Mouse (Mus musculus): ENCODE data around the gene Gm42878.
"Not testable (repeated sequence)": the region's sequence is repeated elsewhere in the genome, so short reads cannot be mapped to it uniquely, and the experiment has no call there.

Gene Gm42878

DNA sequence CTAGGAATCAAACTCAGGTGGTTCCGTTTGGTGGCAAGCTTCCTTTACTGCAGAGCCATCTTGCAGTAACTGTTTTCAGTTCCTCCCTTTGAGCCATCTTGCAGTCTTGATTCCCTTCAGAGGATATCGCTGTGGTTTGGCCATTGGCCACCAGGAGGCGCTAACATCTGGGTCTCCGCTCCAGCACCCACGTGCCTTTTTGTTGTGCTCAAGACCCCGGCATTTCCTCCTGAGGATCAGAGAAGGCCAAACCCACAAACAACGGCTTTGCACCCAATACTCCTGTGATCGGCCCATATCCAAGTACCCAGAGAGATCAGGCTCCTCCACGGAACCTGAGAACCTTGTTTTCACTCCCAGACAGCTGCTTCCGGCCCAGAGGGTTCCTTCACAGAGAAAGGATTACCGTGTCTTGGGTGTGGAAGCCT, 19.2 kb upstream of the Gm42878 start:
- peak; percentile 84 to 86 for DNase-seq (ENCODE audit: low spot score in 2 of 2)

DNA sequence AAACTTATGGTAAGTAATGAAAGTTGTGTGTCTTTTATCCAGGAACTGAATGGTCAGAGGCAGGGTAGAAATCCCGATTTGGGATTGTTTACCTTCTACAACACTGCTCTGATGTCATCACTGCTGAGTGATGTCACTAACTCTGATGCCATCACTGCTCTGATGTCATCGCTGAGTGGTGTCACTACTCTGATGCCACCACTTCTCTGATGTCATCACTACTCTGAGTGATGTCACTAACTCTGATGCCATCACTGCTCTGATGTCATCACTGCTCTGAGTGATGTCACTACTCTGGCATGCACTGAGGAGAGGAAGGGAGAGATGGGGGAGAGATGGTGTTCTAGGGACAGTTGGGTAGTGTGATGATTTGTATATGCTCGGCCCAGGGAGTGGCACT, 17.2 kb upstream of the Gm42878 start:
- DNase-seq (ENCODE audit: low spot score in 2 of 2): no peak

DNA sequence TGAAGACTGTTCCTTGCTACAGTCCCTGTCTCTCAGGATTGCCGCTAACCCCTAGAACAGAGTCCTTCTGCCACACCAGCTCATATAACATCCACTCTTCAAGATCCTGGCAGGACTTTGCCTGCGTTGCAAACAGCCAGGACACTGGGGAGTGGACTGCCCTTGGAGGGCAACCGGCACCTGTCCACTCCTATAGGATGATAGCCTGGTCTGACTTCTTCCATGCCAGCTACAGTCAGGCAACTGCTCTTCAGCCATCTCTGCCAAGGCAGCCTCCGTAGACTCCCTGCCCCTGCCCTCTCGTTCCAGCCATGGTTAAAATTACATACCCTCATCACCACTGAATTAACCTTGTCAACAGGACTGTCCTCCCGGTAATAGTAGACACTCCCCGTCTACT, 3.9 kb upstream of the Gm42878 start:
- DNase-seq (ENCODE audit: low spot score in 2 of 2): no peak

- DNase-seq (ENCODE audit: low spot score in 2 of 2): no peak
These were observed 1.8 kb upstream of the Gm42878 start for GRCm38 (mm10) chr5:121547084-121547483.

GRCm38 (mm10) chr5:121546530-121546895, 1.2 kb upstream of the Gm42878 start:
- peak; percentile 39 to 41 for DNase-seq (ENCODE audit: low spot score in 2 of 2)

DNA sequence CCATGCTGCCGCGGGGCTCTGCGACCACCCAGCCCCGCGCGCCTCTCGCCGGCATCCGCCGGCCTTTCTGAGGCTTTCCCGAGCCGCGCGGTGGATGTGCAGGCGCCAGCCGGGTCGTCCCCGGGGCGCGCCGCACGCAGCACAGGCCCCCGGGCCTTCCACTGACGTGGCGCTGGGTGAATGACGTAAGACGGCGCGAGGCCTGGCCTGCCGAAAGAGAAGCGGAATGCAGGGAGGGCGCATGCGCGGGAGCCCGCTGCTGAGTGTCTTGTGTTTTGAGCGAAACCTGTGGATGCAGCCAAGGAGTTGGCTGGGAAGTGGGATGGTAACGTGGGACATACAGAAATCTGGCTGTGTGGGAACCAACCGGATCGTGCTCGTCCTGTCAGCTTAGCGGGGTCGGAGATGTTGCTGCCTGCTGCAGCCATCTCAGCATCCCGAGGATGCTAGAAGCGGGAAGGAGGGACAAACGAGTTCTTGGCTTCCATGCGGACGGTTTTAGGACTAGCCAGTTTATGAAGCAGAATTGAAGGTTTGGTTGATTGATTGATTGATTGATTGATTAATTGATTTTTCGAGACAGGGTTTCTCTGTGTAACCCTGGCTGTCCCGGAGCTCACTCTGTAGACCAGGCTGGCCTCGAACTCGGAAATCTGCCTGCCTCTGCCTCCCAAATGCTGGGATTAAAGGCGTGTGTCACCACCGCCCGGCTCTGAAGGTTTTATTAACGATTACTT, 679 bp upstream of the Gm42878 start, which contains the start of gene Mapkapk5:
Mapkapk5 (minus strand) TSS at position 113 of the 737 bp plus-strand sequence.
- DNase-seq (ENCODE audit: low spot score in 2 of 2): peak; percentile 96 to 98

DNA sequence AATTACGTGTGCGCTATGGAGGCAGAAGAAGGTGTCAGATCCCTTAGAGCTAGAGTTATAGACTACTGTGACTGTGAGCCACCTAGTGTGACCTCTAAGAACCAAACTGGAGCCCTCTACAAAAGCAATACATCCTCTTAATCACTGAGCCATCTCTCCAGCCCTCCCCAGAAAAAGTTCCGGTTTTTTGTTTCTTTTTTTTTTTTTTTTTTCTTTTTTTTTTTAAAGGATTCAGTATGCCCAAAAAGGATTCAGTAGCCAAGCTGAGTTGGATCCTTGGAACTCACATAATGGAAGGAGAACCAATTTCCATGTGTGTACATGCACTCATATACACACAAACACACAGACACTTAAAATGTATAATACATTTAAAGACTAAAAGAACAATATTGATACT, 1.9 kb downstream of the Gm42878 start:
- DNase-seq (ENCODE audit: low spot score in 2 of 2): no peak

DNA sequence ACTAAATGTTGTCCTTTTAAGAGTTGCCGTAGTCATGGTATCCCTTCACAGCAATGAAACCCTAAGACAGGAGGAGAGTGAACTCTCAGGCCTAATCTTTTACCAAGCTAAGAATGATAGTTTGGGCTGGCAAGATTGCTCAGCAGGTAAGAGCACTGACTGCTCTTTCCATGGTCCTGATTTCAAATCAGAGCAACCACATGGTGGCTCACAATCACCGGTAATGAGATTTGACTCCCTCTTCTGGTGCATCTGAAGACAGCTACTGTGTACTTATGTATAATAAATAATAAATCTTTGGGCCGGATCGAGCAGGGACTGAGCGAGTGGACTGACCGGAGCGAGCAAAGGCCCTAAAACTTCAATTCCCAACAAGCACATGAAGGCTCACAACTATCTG, 4.0 kb downstream of the Gm42878 start:
- DNase-seq (ENCODE audit: low spot score in 2 of 2): no peak

DNA sequence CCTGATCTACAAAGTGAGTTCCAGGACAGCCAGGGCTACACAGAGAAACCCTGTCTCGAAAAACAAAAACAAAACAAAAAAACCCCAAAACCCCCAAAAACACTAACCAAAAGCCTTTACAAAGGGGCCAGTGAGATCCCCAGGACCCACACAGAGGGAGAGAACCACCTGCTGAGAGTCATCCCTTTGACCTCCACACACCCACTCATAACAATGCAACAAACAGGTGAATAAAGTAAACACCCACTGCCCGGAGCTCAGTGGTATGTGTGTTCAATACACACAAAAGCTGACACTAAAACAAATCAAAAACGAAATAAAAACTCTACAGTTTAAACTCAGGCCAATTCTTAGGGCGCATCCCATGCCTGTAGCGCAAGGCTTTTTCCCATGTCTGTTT, 5.2 kb downstream of the Gm42878 start:
- no peak for DNase-seq (ENCODE audit: low spot score in 2 of 2)

DNA sequence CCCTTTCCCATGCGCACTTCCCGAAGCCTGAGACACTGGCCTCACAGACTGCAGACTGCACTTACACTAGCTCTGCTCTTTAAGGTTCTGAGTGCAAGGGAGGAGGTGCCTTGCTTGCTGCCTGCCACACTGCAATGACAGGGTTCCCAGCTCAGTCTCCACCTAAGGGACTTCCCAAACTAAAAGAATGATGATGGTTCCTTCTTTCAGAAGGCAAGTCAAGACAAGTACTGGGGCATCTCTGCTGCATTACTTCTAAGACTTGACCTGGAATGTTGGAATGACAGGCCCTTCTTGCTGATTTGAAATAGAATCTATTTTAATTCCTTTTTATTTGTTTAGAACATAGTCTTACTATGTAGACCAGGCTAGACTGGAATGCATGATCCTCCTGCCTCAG, 7.7 kb downstream of the Gm42878 start:
- no peak for DNase-seq (ENCODE audit: low spot score in 2 of 2)

- no peak for DNase-seq (ENCODE audit: low spot score in 2 of 2)
These were observed 8.2 kb downstream of the Gm42878 start for GRCm38 (mm10) chr5:121536921-121537555.

- DNase-seq (ENCODE audit: low spot score in 2 of 2): no peak
These were observed 10.2 kb downstream of the Gm42878 start for GRCm38 (mm10) chr5:121535116-121535515.

DNA sequence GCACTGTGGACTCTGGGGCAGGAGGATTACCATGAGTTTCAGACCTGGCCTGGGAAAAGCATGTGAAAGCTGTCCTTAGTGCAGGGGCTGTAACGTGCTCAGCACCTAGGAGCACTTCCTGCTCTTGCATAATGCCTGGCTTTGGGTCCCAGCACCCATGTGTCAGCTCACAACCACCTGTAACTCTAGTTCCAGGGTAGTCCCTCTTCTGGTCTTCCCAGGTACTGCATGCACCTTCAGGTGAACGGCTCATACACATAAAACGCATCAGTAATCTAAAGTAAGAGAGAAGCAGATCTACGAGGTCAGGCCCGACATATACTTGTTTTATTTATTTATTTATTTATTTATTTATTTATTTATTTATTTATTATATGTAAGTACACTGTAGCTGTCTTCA, 10.8 kb downstream of the Gm42878 start:
- no peak for DNase-seq (ENCODE audit: low spot score in 2 of 2)

DNA sequence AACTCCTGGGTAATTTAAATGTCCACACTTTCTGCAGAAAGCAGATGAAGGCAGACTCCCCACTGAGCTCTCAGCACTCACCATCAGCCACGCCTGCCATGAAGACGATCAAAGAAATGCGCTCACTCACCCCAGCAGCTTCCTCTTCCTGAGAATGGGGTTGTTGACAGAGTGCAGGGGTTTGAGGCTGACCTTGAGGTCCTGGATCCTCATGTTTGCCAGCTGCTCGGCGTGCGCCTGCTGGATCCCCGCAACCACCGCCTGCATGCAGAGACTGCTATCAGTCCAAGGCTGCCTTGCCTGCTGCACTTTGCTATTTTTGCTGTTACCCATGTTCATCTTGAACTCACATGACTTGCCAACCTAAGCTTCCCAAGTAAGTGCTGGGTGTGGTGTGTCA, 18.3 kb downstream of the Gm42878 start:
- DNase-seq (ENCODE audit: low spot score in 2 of 2): no peak

DNA sequence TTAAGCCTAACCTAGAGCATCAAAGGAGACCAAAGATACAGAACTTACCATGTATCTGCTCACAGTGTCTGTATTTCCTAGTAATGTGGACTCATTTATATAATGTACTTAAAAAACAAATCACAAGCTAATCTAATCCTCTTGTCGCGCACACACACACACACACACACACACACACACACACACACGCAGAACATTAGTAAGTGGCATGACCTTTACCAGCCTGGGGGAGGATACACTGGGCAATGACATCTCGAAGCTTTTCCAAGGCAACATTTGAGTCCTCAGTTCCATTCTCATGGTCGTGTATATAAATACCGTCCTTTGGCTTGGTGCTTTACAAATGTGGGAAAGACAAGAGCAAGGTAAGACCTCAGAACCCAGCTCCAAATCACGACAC, 18.8 kb downstream of the Gm42878 start:
- DNase-seq (ENCODE audit: low spot score in 2 of 2): no peak

DNA sequence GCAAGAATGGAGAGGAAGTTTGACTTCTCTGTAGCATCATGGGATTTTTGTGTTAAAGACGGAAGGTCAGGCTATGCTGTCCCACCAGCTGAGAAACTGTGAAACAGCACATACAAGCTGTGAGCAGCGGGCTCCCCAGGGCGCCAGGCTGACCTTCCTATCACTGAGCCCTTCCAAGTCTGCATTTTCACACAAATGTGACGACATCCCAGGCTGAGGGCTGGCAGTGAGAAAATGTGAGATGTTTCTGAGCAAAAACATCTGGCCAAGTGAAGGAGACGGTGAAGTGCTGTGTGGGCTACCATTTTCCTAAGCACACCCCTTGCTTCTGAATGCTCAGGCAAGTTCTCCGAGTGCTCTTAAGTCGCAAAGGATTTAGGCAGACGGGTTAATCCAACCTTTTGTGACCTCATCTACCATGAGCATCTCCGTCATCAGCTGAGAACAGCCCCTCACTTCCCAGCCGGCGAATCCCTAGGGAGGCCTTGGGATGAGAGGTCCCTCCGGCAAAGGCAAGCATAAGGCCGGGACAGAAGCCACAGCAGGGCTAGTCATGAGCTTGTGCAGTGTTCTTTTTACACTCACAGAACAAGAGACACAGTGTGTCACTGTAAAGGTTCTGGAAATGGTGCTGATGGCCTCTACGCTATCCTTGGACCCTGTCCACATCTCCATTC, 19.4 kb downstream of the Gm42878 start:
- no peak for DNase-seq (ENCODE audit: low spot score in 2 of 2)

GRCm38 (mm10) chr5:121519758-121520157, 25.5 kb downstream of the Gm42878 start:
- DNase-seq (ENCODE audit: low spot score in 2 of 2): not testable (repeated sequence)

DNA sequence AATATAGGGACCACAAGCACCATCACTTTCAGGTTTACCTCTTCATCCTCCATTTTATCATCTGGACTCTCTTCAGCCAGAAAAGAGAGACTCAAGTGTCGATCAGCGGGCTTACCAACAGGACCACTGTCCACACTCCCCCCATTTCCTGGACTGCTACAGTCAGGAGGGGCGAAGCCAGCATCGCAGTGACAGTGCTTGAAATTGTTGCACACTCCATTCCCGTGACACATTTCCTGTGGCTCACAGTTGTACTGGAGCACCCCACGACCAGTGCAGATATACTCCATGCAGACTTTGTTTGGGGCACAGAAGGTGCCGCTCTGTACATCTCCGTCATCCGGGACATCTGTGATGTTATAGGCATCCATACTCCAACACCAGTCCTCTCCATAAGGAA, 26.3 kb downstream of the Gm42878 start:
- no peak for DNase-seq (ENCODE audit: low spot score in 2 of 2)

GRCm38 (mm10) chr5:121510009-121510408, 35.3 kb downstream of the Gm42878 start:
- DNase-seq (ENCODE audit: low spot score in 2 of 2): no peak

DNA sequence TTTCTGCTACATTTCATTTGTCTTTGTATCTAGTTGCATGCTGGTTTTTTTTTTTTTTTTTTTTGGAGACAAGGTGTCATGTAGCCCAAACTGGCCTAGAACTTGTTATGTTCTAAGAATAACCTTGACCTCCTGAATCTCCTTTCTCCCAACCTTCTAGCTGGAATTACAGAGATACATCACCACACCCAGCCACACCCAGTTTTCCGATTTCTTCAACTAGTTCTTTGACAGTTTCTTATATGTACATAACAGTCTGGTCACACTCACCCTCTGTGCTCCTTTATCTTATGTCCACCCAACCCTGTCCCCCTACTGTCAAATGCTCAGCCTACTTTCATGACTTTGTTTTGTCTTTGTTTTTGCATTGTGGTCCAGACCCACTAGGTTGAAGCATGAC, 38.4 kb downstream of the Gm42878 start:
- DNase-seq (ENCODE audit: low spot score in 2 of 2): no peak

GRCm38 (mm10) chr5:121503231-121503630, 42.1 kb downstream of the Gm42878 start, which contains the start of gene Adam1b:
Gene Adam1b, minus strand, starts transcription at chr5:121503435.
- DNase-seq (ENCODE audit: low spot score in 2 of 2): no peak

- not testable (repeated sequence) for DNase-seq (ENCODE audit: low spot score in 2 of 2)
These were observed 43.8 kb downstream of the Gm42878 start for GRCm38 (mm10) chr5:121501424-121501996.

Data from right cerebral cortex, adult 2 months (tissue).